Mouse (Mus musculus) urinary bladder, postnatal 14 days (tissue): Measurements from ENCODE around the gene Pou2f1.

Experiments
- DNase-seq: peaks from one replicate; pipeline ENCODE4 v3.0.0; 2021; ENCODE audit warnings: low spot score

The Pou2f1 gene

DNA sequence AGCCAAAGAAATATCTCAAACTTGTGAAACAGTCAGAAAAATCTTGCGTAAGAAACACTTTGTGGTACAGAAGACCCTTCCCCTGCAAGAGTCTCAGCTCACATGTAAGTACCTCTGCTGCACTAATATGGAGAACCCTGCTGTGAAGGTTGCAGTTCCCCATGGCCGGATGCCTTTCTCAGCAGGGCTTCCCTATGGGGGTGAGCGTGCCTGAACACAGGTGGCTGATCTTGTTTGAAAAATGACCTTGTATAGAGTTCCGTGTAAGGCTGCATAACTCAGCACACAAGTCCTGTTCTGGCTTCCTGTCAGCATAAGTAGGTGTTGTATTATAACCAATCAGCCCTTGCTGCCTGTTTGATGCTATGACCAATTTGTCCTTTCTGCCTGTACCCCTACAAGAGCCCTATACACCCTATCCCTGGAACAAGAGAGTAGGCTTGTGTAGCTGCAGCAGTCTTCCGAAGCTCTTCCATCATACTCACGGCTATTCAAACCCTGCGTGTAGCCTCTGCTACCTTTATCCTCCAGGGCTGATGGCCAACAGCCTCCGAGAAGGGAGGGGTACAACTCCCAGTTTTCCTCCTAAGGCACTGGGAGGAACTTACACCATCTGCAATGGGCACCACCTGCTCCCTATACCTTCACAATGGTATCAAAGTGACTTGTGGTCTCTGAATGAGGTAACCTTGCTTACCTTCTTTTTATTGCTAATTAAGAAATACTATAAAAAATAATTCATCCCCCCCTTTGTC lies 120.2 kb downstream of the Pou2f1 start:
- no peak for DNase-seq

DNA sequence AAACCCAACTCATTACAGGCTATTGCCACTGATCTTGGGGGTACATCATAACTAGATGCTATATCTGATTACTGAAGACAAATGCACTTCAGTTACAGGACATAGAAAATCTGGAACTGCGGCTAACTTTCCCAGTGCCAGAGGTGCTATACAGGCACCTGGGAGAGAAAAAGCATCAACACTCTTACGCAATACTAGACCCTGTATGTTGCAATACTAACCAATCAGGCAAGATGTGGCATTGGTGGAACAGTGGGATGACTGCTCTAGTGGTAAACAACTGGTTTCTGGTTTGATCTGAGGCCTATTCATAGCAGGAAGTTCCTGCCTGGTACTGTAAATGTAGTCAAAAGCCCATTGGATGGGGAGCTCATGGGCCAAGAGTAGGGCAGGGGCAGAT lies 123.7 kb downstream of the Pou2f1 start:
- DNase-seq = no peak

DNA sequence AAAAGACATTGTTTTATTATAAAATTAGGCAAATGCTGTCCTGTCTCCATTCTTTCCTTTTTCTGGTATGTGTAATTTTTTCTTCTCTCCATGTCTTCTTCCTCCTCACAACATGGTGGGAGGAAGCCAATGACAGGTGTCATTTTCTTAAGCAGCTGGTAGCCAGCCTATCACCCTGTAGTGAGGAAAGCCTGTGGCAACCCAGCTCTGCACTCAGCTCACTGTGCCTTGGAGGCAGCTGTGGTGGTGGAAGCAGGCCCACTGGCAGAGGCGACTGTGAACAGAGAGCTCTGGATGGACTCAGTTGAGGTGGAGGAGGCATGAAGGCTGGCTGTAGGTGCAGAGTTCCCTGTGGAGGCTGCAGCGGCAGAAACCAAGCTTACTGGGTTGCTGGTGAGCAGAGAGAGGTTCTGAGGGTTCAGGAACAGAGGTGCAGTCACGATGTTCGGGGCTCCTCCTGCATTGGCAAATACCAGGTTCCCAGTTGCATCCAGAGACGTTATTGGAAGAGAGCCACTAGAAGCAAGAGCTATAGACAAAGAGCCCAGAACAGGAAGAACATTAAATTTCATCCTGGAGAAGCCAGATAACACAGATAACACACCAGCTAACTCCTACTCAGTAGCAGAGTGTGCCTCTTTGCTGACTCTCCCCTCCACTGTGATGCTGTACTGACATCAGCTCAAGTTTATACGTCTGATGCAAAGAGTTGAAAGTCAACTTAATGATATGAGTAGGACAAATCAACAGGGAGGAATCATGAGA lies 126.8 kb downstream of the Pou2f1 start:
- no peak for DNase-seq

DNA sequence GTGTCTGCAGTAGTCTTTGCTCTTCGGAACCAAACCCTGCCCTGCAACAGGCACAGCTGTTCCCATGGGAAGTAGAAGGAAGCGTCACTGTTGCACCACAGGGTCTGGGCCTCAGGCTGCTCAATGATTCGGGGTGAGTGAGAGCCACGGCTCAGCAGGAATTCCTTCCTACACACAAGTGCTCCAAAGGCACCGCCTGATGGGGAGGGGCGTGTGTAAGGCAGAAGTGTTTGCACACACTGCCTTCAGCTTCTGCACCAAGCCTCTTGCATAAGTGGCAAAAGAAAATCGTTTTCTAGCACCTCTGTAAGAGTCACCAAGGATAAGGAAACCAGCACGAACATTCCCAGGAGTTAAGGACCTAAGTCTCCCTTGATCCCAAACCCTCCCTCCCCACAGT lies 127.8 kb downstream of the Pou2f1 start:
- DNase-seq = no peak

DNA sequence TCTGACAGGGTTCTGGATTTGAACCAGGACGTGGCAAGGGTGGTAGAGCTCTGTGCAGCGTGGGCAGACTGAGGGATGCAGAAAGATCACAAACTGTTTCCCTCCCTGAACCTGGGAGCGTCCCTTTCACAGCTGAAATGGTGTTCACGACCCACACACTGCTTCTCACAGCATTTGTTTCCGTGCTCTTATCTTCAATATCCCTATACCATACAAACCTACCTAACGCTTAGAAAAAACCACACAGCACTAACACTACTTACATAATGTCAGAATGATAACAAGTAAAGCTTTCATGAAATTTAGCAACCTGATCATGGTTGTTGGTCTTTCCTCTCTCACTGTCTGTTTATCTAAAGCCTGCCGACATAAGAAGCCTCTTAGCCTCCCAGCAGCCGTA lies 133.8 kb downstream of the Pou2f1 start:
- DNase-seq = no peak

DNA sequence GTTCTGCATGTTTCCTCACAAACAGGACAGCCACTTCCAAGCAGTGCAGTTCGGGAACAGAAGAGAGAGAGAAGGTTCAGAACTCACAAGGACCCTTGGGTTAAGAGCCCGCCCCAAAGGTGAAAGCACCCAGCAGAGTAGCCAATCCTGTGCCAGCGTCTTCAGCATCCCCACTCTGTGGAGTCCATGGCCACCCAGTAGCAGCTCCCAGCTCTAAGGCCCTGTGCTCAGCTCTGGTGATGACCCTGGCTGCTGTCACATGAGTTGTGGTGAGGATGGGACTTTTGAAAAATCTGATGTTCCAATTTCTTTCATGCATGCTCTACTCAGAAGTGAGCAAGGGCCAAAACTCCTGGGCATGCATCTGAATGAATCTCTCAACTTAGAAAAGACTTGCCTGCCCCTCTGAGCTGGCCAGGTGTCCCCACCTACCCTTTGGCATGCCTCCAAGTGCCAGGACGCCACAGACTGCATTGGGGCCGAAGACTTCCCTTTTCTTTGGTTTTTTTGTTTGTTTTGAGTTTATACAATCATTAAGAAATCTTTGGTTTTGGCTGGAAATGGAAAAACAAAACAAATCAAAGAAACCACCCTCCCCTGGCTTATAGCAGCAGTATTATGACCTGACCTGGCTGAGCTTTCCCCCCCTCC lies 135.7 kb downstream of the Pou2f1 start:
- no peak for DNase-seq

DNA sequence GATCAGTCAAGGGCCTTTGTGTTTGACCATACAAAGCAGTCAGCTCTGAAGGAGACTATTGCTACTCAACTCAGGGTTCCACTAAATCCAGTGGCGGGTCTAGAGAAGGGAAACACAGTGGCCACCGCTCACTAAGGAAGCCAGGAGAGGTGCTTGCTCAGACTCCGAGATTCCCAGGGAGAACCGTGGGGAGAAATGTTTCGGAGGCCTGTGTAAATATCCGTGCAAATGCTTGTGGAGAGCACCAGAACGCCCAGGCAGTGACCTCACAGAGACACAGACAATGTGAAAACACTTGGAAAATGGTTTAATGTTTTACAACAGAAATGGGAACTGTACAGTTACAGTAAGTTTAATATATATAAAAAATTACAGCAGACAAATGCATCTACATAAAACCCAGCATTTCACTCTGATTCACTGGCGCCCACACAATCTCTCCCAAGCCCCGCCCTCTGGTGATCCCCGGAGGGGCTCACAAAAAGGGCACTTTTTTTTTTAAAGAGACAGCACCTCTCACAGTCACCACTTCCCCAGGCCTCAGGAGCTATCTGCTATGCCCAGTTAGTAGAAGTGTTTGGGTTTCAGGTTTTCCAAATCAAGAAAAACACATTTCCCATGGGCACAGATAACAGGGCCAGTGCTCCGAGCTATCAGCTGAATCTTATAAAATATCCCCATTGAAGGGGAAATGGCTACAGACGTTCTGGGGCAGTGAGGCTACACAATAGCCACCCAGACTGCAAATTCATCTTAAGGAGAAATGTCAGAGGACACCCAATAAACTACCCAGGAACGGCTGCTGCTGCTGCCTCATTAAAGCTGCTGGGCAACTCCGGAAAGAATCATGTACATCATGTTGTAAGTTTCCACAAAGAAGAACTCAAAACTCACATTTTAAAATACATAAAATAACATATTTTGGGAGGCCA lies 137.3 kb downstream of the Pou2f1 start:
- DNase-seq = no peak

DNA sequence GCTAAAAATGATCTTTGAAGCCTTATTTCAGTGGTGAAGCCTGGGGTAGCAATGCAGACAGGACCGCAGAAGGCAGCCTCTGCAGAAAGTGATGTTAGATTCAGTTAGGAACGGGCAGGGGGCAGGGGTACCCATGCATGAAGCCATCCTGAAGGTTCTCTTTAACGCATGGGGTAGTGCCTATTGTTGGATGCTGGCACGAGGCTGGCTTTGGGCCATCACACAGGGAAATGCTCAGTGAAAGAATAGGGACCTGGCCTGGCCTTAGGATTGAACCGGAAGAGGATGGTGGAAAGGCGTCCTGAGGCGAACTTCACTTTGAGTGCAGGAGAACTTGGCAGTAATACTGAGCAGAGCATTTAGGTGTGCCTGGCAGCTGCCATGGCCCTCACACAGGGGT lies 140.4 kb downstream of the Pou2f1 start:
- DNase-seq = no peak

DNA sequence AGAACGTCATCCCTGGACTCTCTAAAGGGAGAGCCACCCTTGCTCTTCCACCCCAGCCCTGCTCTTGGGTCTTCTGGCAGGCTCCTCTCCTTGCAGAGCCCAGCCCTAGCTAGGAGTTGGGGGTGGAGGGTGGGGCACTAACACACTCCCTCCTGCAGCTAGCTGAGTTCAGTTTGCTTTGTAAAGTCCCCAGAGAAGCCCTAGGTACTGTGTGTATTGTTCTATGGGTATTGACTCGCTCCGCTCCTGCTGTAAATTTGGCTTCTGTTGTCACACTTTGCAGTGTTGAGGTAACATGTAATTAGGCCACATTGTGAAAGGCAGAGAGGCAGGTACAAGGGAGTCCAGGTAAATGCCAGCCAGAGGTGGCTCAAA lies 141.3 kb downstream of the Pou2f1 start:
- DNase-seq = no peak

DNA sequence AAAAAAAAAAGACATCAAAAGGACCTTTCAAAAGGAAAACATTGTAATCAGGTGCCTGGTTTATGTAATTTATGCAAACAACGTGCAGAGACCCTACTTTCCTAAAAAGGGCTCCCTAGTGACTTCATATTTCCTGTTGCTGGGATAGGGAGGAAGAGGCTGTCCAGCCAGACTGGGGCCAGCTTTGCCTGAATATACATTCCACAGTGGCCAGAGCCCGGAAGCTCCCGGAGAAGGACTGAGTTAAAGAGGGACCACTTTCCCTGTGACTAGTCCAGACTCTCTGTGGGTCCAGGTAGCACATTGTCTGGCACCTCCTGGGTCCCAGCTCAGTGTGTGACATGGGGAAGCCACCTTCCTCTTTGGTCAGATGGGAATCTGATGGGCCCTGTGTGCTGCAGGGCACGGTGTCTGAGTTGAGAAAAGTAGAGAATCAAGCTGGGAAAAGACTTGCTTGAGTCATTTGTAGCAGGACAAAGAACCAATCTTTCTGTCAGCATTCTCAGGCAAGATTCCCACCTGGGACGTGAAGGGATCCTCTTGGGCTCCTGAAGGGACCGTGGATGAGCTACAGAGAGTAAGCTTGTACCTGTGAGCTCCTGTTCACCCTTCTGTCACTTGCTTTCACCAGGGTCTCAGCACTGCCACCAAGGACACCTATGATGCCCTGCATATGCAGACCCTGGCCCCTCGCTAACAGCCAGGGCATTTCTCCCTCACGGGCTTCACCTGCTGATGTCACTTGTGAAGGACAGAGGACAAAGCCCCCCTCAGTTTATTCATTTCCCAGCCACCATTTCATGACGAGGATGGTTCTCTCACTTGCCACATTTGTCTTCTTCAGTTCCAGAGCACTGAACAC lies 141.9 kb downstream of the Pou2f1 start:
- no peak for DNase-seq

DNA sequence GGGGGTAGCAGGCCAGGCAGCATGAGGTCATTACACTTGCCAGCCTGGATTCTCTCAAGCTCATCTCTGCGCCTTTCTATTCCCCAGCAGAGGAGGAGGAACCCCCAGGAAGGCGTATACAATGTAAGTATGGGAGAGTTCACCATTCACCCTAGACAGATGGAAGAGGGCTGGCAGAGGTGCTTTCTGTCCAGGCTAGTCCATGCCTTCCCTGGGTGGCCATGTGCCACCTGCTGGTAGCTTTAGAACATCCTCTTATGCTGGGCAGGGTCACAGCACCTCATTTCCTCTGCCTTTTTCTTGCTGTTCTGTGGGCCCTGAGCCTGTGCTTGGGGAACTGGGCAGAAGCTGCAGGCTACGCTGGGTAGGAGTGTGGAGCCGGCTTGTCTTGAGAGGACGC lies 144.1 kb downstream of the Pou2f1 start:
- no peak for DNase-seq

DNA sequence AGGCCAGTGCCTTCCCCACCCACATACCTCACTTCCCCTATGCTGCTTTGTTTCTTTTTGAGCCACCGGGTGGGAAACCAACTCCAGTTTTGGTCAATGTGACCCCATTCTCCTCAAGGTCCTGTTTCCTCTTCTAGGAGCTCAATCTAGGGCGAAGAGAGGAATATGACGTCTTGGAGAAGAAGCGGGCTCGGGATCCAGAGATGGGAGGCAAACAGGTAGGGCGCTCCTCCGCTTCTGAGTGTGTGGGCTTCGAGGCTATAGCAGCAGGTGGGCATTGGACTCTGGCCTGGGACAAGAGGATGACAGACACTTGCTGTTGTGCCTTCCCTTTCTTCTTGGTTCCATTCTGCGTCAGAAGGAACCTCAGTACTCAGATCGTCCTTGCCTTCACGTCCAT lies 145.2 kb downstream of the Pou2f1 start:
- no peak for DNase-seq

DNA sequence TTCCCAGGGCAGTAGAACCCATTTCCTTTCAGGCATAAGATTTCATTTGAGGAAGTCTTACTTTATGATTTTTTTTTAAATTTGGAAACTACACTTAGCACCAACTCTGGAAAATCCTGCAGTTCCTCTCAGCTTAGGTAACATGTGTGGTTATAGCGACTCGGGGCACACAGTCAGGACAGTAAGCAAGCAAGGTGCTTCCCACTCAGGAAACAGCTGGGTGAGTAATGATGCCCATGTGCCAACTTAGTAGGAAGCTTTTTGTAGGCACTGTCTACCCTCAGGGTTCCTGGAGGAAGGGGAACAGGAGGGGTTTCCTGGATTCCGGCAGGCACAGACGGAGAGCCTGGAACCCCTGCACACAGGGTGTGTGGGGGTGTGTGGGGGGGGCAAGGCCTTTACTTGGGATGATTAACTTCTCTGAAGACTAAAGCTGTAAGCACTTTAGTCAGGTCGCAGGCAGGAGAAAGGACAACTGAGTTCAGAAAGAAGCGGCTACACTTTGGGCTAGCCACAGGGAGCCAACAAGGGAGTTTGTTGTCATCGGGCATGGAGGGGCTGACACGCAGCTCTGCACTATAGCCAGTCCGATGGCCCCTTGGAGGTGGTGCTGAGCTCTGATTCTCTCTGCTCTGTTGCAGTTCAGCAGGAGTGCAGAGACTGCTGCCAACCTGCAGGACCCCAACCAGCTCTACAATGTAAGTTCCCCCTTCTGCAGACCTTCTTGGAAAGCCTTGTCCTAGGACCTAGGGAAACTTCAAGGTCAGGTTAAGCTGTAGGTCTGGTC lies 146.5 kb downstream of the Pou2f1 start:
- DNase-seq = no peak

DNA sequence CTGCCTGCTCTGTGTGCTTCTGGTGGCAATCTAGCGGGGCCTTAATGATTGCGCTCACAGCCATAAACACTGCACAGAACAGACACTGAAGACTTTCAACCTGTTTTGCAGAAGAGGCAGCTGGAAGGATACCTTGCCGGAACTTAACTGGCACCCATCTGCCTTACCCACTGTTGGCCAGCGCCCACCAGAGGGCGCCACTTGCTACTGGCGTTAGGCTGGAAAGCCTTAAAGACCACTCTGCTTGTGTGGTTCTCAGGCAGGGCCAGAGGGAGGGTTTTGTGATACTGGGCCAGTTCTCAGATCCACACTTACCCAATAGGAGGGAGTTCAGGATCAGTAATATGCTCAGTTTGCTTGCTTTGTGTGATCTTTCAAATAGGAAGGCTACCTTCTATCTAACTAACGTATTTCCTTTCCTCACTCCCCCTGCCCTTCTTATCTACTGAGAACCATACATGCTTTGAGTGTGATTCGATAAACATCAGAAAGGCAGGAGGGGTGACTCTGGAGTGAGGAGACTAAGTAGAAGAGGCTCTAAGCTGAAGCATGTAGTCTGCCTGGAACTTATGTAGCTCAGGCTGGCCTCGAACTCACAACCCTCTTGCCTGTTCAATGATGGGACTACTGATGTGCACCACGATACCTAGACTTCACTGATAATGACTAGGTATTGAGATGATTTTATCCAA lies 148.6 kb downstream of the Pou2f1 start:
- peak; percentile 69 for DNase-seq

DNA sequence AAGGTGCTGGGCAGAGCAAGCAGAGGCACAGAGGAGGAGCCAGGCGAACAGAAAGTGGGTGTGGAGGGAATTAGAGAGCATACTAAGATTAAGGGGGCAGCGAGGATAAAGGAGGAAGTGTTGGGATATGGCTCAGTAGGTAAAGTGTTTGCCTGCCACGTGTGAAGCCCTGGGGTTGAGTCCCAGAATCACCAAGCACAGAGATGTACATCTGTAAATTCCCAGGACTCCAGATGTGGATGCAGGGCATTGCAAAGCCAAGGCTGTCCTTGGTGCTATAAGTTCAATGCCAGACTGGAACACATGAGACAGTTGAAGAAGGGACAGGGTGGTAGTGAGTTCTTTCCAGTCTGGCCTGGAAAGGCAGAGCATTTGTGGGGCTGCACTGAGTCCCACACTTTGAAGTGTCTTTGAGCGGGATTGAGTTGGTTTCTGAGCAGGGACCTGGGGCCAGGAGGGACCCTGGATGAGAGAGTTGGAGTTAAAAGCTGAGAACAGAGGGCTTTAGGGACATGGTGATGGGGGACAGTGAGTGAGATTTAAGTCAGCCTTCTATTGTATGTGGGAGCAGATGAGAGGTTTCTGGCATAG lies 149.3 kb downstream of the Pou2f1 start:
- DNase-seq = no peak

DNA sequence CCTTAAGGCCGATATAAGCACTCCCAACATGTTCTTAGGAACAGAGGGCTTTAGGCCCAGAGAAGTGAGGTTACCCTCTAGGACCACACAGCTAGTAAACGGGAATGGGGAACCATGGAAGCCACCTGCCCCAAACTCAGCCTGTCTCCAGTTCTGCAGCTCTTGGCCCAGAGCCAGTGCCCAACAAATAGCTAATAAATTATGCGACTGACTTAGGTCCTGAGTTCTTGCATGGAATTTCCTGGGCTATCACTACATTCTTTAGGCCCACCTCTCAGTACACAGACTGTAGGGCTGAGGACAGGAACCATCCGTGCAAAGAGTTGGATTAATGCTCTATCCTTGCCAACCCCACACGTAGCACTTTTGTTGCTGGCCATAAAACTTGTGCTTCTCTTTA lies 150.3 kb downstream of the Pou2f1 start:
- no peak for DNase-seq

DNA sequence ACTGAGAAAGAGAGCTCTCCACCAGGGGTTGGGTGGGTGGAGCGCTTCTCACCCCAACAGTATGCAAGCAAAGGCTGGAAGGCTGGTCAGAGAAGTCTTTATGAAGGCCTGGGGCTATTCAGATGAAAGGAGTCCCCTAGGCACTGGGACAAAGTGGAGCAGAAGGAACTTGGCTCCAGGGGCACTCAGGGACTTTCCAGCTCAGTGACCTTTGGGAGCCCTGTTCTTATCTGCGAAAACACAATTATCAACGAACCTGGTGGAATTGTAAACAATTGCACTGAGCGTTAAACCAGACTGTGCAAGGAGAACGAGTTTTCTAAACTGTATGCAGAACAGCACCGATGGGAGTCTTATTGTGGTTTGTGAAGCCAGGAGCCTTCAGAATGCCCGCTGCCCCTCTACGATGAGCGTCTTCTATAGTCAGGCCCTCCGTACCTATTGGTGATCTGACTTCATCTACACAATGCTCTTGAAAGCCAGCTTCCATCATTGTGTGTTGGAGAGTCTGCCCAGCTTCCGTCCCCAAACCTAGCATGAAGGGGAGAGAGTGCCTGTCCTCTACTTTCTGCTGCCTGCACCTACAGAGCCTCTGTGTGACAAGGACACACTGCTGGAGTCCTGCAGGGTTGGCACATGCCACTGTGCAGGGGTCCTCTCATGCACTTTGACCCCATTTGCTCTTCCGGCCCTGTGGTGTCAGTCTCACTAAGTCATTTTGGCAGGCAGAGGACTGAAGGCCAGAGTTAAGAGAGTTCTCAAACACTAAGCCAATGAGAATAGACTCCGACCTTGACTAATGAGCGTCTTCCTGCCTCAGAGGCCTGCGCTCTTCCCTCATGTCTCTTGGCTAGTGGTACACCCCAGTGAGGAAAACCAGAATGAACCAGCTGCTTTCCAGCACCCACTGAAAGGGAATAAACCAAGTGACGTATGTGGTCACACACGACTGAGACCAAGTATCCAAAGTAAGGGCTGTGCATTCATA lies 152.7 kb downstream of the Pou2f1 start:
- DNase-seq = no peak

DNA sequence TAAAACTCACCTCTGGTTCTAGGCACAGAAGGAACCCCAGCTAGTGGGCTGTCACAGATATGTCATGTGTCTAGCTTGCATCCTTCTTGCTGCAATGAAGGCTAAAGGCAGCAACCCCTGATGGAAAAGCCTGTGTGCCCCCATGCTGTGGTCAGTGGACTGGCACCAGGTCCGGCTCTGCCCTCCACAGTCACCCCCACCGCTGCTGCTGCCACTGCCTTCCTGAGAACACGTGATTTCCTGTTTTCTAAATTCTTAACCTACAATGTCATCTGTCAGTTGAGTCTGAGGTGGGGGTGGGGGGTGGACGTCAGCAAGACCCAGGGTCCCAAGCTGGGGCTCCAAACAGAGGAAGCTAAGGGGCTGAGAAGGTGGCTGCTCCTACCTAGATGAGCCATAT lies 153.6 kb downstream of the Pou2f1 start:
- no peak for DNase-seq
